Mouse (Mus musculus): ENCODE measurements around the gene Tesk1.

Gene Tesk1

GRCm38 (mm10) chr4:43493186-43493845 lies 51.6 kb downstream of the Tesk1 start:
- peak; percentile 98 for DNase-seq (ENCODE audit: low spot score)

GRCm38 (mm10) chr4:43493846-43494240 lies 52.1 kb downstream of the Tesk1 start:
- DNase-seq (ENCODE audit: low spot score): no peak

GRCm38 (mm10) chr4:43496587-43496986 lies 54.8 kb downstream of the Tesk1 start:
- DNase-seq (ENCODE audit: low spot score): no peak

- no peak for DNase-seq (ENCODE audit: low spot score)
Measured at GRCm38 (mm10) chr4:43497405-43497804, 55.7 kb downstream of the Tesk1 start.
